Mouse (Mus musculus): ENCODE results near the gene 2410131K14Rik. TPM values are rescaled to one million over a fixed set of nuclear protein-coding genes. Genes with fewer than 3 reads are reported as not detected.
A peak's percentile ranks its signal among the peaks of the same experiment; 100 is the strongest.

2410131K14Rik gene
- polyA plus RNA-seq, 1 experiment = not detected

- Histone ChIP-seq H3K36me3 (ENCODE audit: control insufficient read depth) (no peaks in the 10 kb centered on the region), H3K4me3 (replicated peaks) (no peak overlapping the region), H3K4me1 (ENCODE audit: control insufficient read depth) (no peaks in the 10 kb centered on the region), H3K9me3 (ENCODE audit: control insufficient read depth, low read length) (0 out of 2 replicates have a peak, but pooled peaks cover 3% of the 10 kb centered on the region), H3K27me3 (ENCODE audit: control insufficient read depth) (no peaks in the 10 kb centered on the region)
- TF ChIP-seq TAL1 (IDR thresholded peaks at IDR 0.05; ENCODE audit: low read length) (no peak), GATA1 (IDR thresholded peaks at IDR 0.05; ENCODE audit: low read length) (no peak)
These were observed 21.8 kb upstream of the 2410131K14Rik start for GRCm38 (mm10) chr5:118223142-118223757.

- Histone ChIP-seq H3K9me3 (ENCODE audit: control insufficient read depth, low read length) (no peaks in the 10 kb centered on the region), H3K27me3 (ENCODE audit: control insufficient read depth) (no peaks in the 10 kb centered on the region), H3K36me3 (ENCODE audit: control insufficient read depth) (no peaks in the 10 kb centered on the region), H3K4me1 (ENCODE audit: control insufficient read depth) (no peaks in the 10 kb centered on the region), H3K4me3 (replicated peaks) (no peak overlapping the region)
- no peak for TF ChIP-seq GATA1 (IDR thresholded peaks at IDR 0.05; ENCODE audit: low read length)
- TF ChIP-seq TAL1 (IDR thresholded peaks at IDR 0.05; ENCODE audit: low read length) = no peak
These were observed 14.9 kb upstream of the 2410131K14Rik start for GRCm38 (mm10) chr5:118230071-118230611.

- Histone ChIP-seq H3K4me3 (replicated peaks) (no peak overlapping the region), H3K9me3 (ENCODE audit: control insufficient read depth, low read length) (no peaks in the 10 kb centered on the region), H3K36me3 (ENCODE audit: control insufficient read depth) (no peaks in the 10 kb centered on the region), H3K27me3 (ENCODE audit: control insufficient read depth) (no peaks in the 10 kb centered on the region), H3K4me1 (ENCODE audit: control insufficient read depth) (no peaks in the 10 kb centered on the region)
- TF ChIP-seq TAL1 (IDR thresholded peaks at IDR 0.05; ENCODE audit: low read length) = no peak
- TF ChIP-seq GATA1 (IDR thresholded peaks at IDR 0.05; ENCODE audit: low read length) = no peak
These were observed 8.1 kb upstream of the 2410131K14Rik start for GRCm38 (mm10) chr5:118236891-118237290.

GRCm38 (mm10) chr5:118239671-118240070 lies 5.4 kb upstream of the 2410131K14Rik start:
- H3K4me1 ChIP-seq (ENCODE audit: control insufficient read depth) = peaks cover 5% of the 10 kb centered on the region
- TF ChIP-seq TAL1 (IDR thresholded peaks at IDR 0.05; ENCODE audit: low read length) = no peak
- TF ChIP-seq GATA1 (IDR thresholded peaks at IDR 0.05; ENCODE audit: low read length) = no peak

GRCm38 (mm10) chr5:118245606-118246308 lies 730 bp downstream of the 2410131K14Rik start:
- H3K4me3 ChIP-seq (replicated peaks) = peak overlapping the region; percentile 74
- H3K4me1 ChIP-seq (ENCODE audit: control insufficient read depth) = peaks cover 21% of the 10 kb centered on the region
- H3K27me3 ChIP-seq (ENCODE audit: control insufficient read depth) = no peaks in the 10 kb centered on the region
- TF ChIP-seq TAL1 (IDR thresholded peaks at IDR 0.05; ENCODE audit: low read length) = no peak
- no peak for TF ChIP-seq GATA1 (IDR thresholded peaks at IDR 0.05; ENCODE audit: low read length)
- no peaks in the 10 kb centered on the region for H3K9me3 ChIP-seq (ENCODE audit: control insufficient read depth, low read length)
- H3K36me3 ChIP-seq (ENCODE audit: control insufficient read depth) = no peaks in the 10 kb centered on the region

More at GRCm38 (mm10) chr5:118239671-118240070, 5.4 kb upstream of the 2410131K14Rik start:
- no peaks in the 10 kb centered on the region for H3K9me3 ChIP-seq (ENCODE audit: control insufficient read depth, low read length)
- no peaks in the 10 kb centered on the region for H3K27me3 ChIP-seq (ENCODE audit: control insufficient read depth)
- H3K36me3 ChIP-seq (ENCODE audit: control insufficient read depth) = no peaks in the 10 kb centered on the region
- no peak overlapping the region for H3K4me3 ChIP-seq (replicated peaks)

GRCm38 (mm10) chr5:118247378-118247777 lies 2.4 kb downstream of the 2410131K14Rik start:
- H3K4me1 ChIP-seq (ENCODE audit: control insufficient read depth) = peaks cover 21% of the 10 kb centered on the region
- H3K4me3 ChIP-seq (replicated peaks) = no peak overlapping the region
- H3K9me3 ChIP-seq (ENCODE audit: control insufficient read depth, low read length) = no peaks in the 10 kb centered on the region
- H3K36me3 ChIP-seq (ENCODE audit: control insufficient read depth) = no peaks in the 10 kb centered on the region
- no peaks in the 10 kb centered on the region for H3K27me3 ChIP-seq (ENCODE audit: control insufficient read depth)
- no peak for TF ChIP-seq GATA1 (IDR thresholded peaks at IDR 0.05; ENCODE audit: low read length)
- TF ChIP-seq TAL1 (IDR thresholded peaks at IDR 0.05; ENCODE audit: low read length) = no peak

- no peaks in the 10 kb centered on the region for H3K36me3 ChIP-seq (ENCODE audit: control insufficient read depth)
- no peaks in the 10 kb centered on the region for H3K9me3 ChIP-seq (ENCODE audit: control insufficient read depth, low read length)
- H3K4me1 ChIP-seq (ENCODE audit: control insufficient read depth) = peaks cover 2% of the 10 kb centered on the region
- no peak overlapping the region for H3K4me3 ChIP-seq (replicated peaks)
- no peak for TF ChIP-seq GATA1 (IDR thresholded peaks at IDR 0.05; ENCODE audit: low read length)
- no peak for TF ChIP-seq TAL1 (IDR thresholded peaks at IDR 0.05; ENCODE audit: low read length)
- H3K27me3 ChIP-seq (ENCODE audit: control insufficient read depth) = no peaks in the 10 kb centered on the region
These were observed 6.0 kb downstream of the 2410131K14Rik start for GRCm38 (mm10) chr5:118250987-118251386.

- Histone ChIP-seq H3K9me3 (ENCODE audit: control insufficient read depth, low read length) (no peaks in the 10 kb centered on the region), H3K4me3 (replicated peaks) (no peak overlapping the region), H3K36me3 (ENCODE audit: control insufficient read depth) (peaks cover 5% of the 10 kb centered on the region; the same call in 1 of the 2 replicates), H3K27me3 (ENCODE audit: control insufficient read depth) (no peaks in the 10 kb centered on the region), H3K4me1 (ENCODE audit: control insufficient read depth) (no peaks in the 10 kb centered on the region)
- no peak for TF ChIP-seq TAL1 (IDR thresholded peaks at IDR 0.05; ENCODE audit: low read length)
- no peak for TF ChIP-seq GATA1 (IDR thresholded peaks at IDR 0.05; ENCODE audit: low read length)
These were observed 8.5 kb downstream of the 2410131K14Rik start for GRCm38 (mm10) chr5:118253551-118253950.

- Histone ChIP-seq H3K4me3 (replicated peaks) (no peak overlapping the region), H3K27me3 (ENCODE audit: control insufficient read depth) (no peaks in the 10 kb centered on the region), H3K9me3 (ENCODE audit: control insufficient read depth, low read length) (no peaks in the 10 kb centered on the region), H3K36me3 (ENCODE audit: control insufficient read depth) (peaks cover 14% of the 10 kb centered on the region), H3K4me1 (ENCODE audit: control insufficient read depth) (no peaks in the 10 kb centered on the region)
- TF ChIP-seq TAL1 (IDR thresholded peaks at IDR 0.05; ENCODE audit: low read length) (no peak), GATA1 (IDR thresholded peaks at IDR 0.05; ENCODE audit: low read length) (no peak)
These were observed 12.0 kb downstream of the 2410131K14Rik start for GRCm38 (mm10) chr5:118256981-118257380.
